Mouse (Mus musculus) embryo, embryonic 11 days (tissue): Measurements from ENCODE around the gene Ttc22.

ENCODE experiments used
- DNase-seq: peaks from one replicate; pipeline ENCODE4 v3.0.0-alpha.2; 2015

Gene Ttc22

DNA sequence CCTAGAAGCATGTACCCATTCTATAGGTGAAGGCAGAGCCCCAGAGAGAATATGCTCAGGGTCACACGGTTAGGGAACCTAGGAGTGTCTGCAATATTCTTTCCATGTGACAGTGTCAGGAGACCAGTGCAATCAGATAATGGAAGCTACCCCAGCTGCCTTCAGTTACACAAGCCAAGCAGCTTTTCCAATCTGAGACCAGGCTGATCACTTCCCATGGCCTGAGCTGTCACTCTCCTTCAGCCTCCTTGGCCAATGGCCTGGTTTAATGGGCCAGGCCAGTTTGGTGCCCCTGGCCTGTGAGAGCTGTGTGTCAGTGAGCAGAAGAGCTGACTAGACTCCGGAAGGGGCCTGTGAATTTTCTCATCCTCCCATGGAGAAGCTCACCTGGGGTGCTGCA, 43.0 kb downstream of the Ttc22 start:
- no peak for DNase-seq

DNA sequence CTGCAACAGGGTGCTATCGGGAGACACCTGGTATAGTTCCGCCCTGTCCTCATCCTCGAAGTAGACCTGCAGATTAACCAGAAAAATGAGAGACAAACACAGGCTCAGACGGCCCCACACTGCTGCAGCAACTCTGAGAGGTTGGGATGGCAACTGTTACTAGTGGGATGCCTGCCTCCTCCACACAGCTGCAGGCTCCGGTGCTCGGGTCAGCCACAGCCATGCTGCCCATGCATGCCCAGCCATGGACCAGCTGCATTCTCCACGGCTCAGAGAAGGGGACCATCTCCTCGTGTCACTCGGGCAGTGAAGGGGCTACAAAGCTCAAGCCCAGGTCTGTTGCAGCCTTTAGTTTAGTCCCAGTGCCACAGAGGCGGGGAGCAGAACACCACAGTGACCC, 43.4 kb downstream of the Ttc22 start:
- DNase-seq = no peak

DNA sequence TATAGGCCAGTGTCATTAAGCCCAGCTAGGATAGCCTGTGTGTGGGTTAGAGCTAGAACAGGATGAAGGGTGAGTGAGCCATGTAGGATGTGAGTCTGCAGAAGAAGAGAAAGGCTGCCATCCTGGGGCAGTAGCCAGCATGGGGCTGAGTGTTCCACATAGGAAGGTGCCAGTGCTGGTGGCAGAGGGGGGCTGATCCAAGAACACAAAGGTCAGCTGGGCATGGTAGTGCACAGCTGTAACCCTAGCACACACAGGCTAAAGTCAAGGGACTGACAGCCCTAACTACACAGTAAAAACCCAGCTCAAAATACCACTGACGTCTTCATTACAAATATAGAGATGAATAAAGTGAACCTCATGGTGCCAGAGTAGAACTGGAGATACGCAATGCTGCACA, 44.3 kb downstream of the Ttc22 start:
- no peak for DNase-seq

DNA sequence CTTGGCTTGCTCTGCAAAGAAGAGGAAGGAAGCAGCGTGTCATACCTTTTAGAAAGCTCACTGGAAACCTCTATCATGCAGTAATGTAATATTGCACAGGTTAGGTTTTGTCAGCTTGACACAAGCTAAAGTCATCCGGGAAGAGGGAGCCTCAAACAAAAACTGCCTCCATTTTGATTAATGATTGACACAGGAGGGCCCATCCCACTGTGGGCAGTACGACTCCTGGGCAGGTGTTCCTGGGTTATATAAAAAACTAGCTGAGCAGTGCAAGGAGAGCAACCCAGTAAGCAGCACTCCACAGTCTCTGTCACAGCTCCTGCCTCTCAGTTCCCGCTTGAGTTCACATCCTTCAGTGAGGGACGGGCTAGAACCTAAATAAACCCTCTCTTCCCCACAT, 54.5 kb downstream of the Ttc22 start:
- no peak for DNase-seq

DNA sequence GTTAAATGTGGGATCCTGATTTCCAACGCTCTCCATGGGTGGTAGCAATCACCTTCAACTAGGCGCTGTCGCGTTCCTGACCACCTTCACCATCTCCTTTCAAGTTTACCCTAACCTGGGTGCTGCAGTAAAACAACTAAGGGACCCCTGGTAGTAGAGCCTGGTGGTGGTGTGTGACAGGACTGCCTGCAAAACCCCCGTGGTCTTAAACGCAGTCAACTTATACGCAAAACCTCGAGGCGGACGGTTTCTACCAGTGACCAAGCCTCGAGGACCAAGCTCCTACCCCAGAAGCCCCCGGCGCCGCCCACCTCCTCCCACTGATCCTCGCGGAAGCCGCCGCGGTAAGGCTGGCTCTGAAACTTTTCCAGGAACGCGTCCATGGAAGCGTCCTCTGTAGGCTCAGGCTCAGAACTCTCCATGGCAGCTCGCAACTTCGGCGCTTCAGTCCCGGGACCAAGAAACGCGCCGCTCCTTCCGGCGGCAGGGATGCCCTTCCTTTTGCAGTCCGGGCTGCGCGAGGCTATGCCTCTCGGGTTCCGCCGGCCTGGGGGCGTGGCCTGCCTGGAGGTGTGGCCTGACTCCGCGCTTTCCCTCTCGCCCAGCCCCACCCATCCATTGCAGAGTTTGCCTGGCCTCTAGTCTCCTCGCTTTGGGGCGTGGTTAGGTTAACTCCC, 56.3 kb downstream of the Ttc22 start, which contains the start of gene Ttc4:
TSS of gene Ttc4 (minus strand) at position 503 of the 677 bp plus-strand sequence.
- DNase-seq = peak; percentile 96

DNA sequence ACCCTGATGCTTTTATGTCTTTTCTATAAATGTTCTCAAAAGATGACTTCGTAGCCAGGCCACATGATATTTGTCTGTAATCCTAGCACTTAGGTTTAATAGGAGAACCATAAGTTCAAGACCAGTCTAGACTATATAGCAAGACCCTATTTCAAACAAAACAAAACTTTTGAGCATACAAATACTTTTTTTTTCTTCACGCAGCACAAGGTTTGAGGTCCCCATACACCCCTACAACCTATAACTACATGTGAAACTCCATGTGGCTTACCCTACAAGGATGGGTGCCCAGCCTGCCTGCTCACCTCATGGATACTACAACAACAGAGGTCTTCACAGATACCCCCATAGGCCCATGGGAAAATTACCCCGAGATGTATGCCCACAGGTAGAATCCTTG, 56.9 kb downstream of the Ttc22 start:
- DNase-seq = no peak

DNA sequence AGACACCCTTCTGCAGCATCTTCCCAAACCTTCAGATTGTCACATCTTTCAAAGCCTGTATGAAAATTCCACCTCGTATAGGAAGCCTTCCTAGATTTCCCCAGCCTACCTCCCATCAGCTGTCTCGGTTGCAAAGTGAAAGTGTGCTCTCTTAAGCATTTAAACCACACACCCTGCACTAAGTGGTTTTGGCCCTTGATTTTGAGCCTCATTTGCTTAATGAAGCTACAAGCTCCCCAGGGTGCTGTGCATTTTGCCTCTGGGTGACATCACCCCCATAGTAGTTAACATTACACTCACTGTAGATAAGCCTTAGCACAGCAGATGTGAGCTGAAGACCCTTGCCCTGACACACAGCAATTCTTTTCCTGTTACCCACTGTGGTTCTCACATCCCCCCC, 58.7 kb downstream of the Ttc22 start:
- no peak for DNase-seq

DNA sequence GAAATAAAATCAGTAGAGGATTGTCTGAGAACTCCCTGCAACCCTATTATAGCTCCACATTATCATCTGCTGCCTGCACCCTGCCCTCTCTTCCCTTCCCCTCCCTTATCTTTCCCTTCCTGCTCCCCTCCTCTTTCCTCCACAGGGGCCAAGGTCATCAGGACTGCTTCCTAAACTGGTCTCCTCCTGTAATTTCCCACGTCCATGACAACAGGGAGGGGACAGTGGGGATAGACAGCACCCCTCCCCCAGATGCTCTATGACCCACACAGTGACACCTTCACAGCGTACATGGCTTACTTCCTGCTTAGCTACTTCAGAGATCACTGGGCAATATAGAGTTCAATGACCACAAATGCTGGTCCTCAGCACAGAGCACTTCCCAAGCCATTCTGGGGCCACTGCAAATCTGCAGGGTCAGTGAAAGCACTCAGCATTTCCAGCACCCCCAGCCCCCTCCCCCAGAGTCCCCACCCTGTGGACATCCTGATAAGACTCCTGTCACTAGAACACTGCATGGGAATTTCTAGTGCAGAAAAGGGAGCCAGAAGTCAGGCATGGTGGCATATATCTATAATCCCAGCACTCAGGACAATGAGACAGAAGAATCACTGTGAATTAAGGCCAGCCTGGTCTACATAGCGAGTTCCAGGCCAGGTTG, 66.5 kb downstream of the Ttc22 start:
- no peak for DNase-seq
